8 mouse cellular contexts compared by ENCODE assay signal in genomic region chr6:61430881-61431725, GRCm38 (mm10).
DNase-seq lines count a peak whose midpoint lies in the region; ATAC-seq and TF ChIP-seq lines count a peak whose summit lies in the region.

No protein-coding gene starts in this region.

- ATAC-seq in lung, embryonic 16.5 days (ENCODE audit: low read depth): peak; percentile 45; the same call in 1 of the 2 replicates
- ATAC-seq in inflammation-experienced regulatory T-cells, adult 6 months: no peak

- H3K4me1 ChIP-seq in cortical plate, adult 2 months (ENCODE audit: control insufficient read depth, insufficient read depth, low read length): peaks cover 2% of the 10 kb centered on the region; the same call in 1 of the 2 replicates
- H3K4me1 ChIP-seq in lung, embryonic 16.5 days (replicated peaks; ENCODE audit: control insufficient read depth, insufficient read depth, low read length): no peaks in the 10 kb centered on the region; the same call in none of the 2 replicates

- WGBS in lung, embryonic 16.5 days: 27% methylated on average over 5 of the region's 5 CpGs

- TF ChIP-seq POLR2A in cortical plate, adult 2 months (IDR thresholded peaks at IDR 0.05; ENCODE audit: extremely low read depth, insufficient read depth, low read length): no peak

- no peak overlapping the region for H3K4me3 ChIP-seq in cortical plate, adult 2 months (ENCODE audit: insufficient read depth, low read length)
- no peak overlapping the region for H3K4me3 ChIP-seq in lung, embryonic 16.5 days (ENCODE audit: low read length)

- H3K4me2 ChIP-seq in lung, embryonic 16.5 days (ENCODE audit: low read depth, low read length): no peak overlapping the region

- no peaks in the 10 kb centered on the region for H3K36me3 ChIP-seq in lung, embryonic 16.5 days (ENCODE audit: control insufficient read depth, insufficient read depth, low read length)

- no peaks in the 10 kb centered on the region for H3K9me3 ChIP-seq in lung, embryonic 16.5 days (ENCODE audit: control insufficient read depth, low read length)

- H3K27ac ChIP-seq in cortical plate, adult 2 months (ENCODE audit: insufficient read depth, low read length): 0 out of 2 replicates have a peak overlapping the region, but pooled peaks have one; percentile 13
- H3K27ac ChIP-seq in lung, embryonic 16.5 days (ENCODE audit: low read length): no peak overlapping the region

- no peaks in the 10 kb centered on the region for H3K27me3 ChIP-seq in lung, embryonic 16.5 days (ENCODE audit: control insufficient read depth, insufficient read depth, low read depth, low read length)

- intact Hi-C loops in heart, postnatal 10 days (cut with DNase I): no loop called here
- intact Hi-C loops in left cerebral cortex, postnatal 4 days (cut with DNase I): loop anchor here (5.0 kb wide), 1 partner anchor 706 kb away; no protein-coding TSS in a partner anchor

- TF ChIP-seq CTCF in cortical plate, adult 2 months (IDR thresholded peaks at IDR 0.05; ENCODE audit: extremely low read depth, insufficient read depth, low read length): no peak

- H3K9ac ChIP-seq in lung, embryonic 16.5 days (ENCODE audit: low read length): no peak overlapping the region

- peak; percentile 5 for DNase-seq in adrenal gland, postnatal 14 days
- DNase-seq in adrenal gland, adult 18-20 months (ENCODE audit: low spot score in 2 of 2): no peak
- peak; percentile 18 to 23 for DNase-seq in heart, postnatal 10 days
- no peak for DNase-seq in left cerebral cortex, postnatal 4 days
- DNase-seq in testis, postnatal 14 days (ENCODE audit: low spot score): no peak

Comparison
In these comparisons a context has a peak if more than half of its experiments do, and no peak if none do; other contexts are left out.
1. DNase-seq: peak in adrenal gland, postnatal 14 days (single experiment) and heart, postnatal 10 days (2 of 2); none in adrenal gland, adult 18-20 months (0 of 2), left cerebral cortex, postnatal 4 days (single experiment) and testis, postnatal 14 days (single experiment).